Mouse (Mus musculus) bone marrow, adult 2 months (tissue): ENCODE measurements around the gene Dlgap1.

Experiments used
- CTCF ChIP-seq: fragments of 200-500 bp; IDR thresholded peaks from 2 replicates; pipeline ENCODE4 v1.5.1; 2011; ENCODE audit warnings: low read length, control low read depth; ENCODE audit not compliant: control insufficient read depth, insufficient read depth
- POLR2A ChIP-seq: fragments of 200-500 bp; IDR thresholded peaks from 2 replicates; pipeline ENCODE4 v1.6.1; 2011; ENCODE audit warnings: low read depth, mild to moderate bottlenecking, control low read depth, low read length, borderline replicate concordance; ENCODE audit not compliant: control insufficient read depth

GRCm38 (mm10) chr17:70791596-70792275, 822.9 kb downstream of the Dlgap1 start:
- TF ChIP-seq POLR2A (no peak), CTCF (no peak)
